Mouse (Mus musculus) liver, embryonic 11.5 days (tissue): ENCODE measurements at regions not wholly inside any gene's neighbourhood (a gene's known extent, or its start where the extent isn't known, plus 50 kb on each side); places are given as distances from the start of the nearest gene placed in this dataset.
"Not testable (repeated sequence)": the region's sequence is repeated elsewhere in the genome, so short reads cannot be mapped to it uniquely, and the experiment has no call there.

Experiments used
- ATAC-seq: fragments of 200-750 bp; cut with Nextera tagmentation; replicated peaks from 2 replicates; pipeline ENCODE4 v1.8.0; 2017; ENCODE audit warnings: moderate number of reproducible peaks, mild to moderate bottlenecking, moderate TSS enrichment, moderate library complexity; ENCODE audit not compliant: low FRiP score
- DNase-seq: peaks from one replicate; pipeline ENCODE4 v3.0.0-alpha.2; 2017; ENCODE audit warnings: low spot score
- H3K27ac ChIP-seq: fragments of 300-500 bp; sonication (generic); 2 replicates; pipeline ENCODE4 v1.5.1; 2014; ENCODE audit warnings: mild to moderate bottlenecking, low read depth, low read length, control low read depth
- H3K27me3 ChIP-seq: fragments of 300-500 bp; sonication (generic); replicated peaks from 2 replicates; pipeline ENCODE4 v1.6.1; 2014; ENCODE audit warnings: low read length, mixed read lengths; ENCODE audit not compliant: control insufficient read depth, insufficient read depth
- H3K36me3 ChIP-seq: fragments of 300-500 bp; sonication (generic); 2 replicates; pipeline ENCODE4 v1.6.1; 2014; ENCODE audit warnings: mild to moderate bottlenecking, low read length, moderate library complexity, mixed read lengths; ENCODE audit not compliant: control insufficient read depth, insufficient read depth
- H3K4me1 ChIP-seq: fragments of 300-500 bp; sonication (generic); replicated peaks from 2 replicates; pipeline ENCODE4 v1.6.1; 2014; ENCODE audit warnings: low read length, mixed read lengths; ENCODE audit not compliant: control insufficient read depth, insufficient read depth
- H3K4me2 ChIP-seq: fragments of 300-500 bp; sonication (generic); 2 replicates; pipeline ENCODE4 v1.6.1; 2014; ENCODE audit warnings: mild to moderate bottlenecking, control low read depth, moderate library complexity
- H3K4me3 ChIP-seq: fragments of 300-500 bp; sonication (generic); 2 replicates; pipeline ENCODE4 v1.5.1; 2014; ENCODE audit warnings: low read depth, low read length, control low read depth
- H3K9ac ChIP-seq: fragments of 300-500 bp; sonication (generic); 2 replicates; pipeline ENCODE4 v1.6.1; 2014; ENCODE audit warnings: low read depth, low read length, control low read depth
- H3K9me3 ChIP-seq: fragments of 300-500 bp; sonication (generic); 2 replicates; pipeline ENCODE4 v1.6.1; 2016; ENCODE audit warnings: low read length, inconsistent platforms, mixed read lengths; ENCODE audit not compliant: control insufficient read depth
- whole genome bisulfite sequencing: fragments of 180-500 bp; shearing (Covaris S2); extraction: QIAGEN DNeasy Blood & Tissue Kit; methylation state at CpG from one replicate; pipeline ENCODE4 v1.1.7; 2014; 5-methylcytosine and 5-hydroxymethylcytosine counted together

GRCm38 (mm10) chr12:112301411-112301891 is 155.4 kb downstream of the Kif26a start:
- DNase-seq (no peak), ATAC-seq (no peak)
- H3K4me1 ChIP-seq: no peaks in the 10 kb centered on the region
- no peak overlapping the region for H3K4me3 ChIP-seq
- H3K36me3 ChIP-seq: no peaks in the 10 kb centered on the region
- H3K27ac ChIP-seq: no peak overlapping the region
- no peak overlapping the region for H3K9ac ChIP-seq
- H3K9me3 ChIP-seq: no peaks in the 10 kb centered on the region
- no peak overlapping the region for H3K4me2 ChIP-seq
- 34% methylated on average over 13 of the region's 13 CpGs for WGBS
- H3K27me3 ChIP-seq: peaks cover 12% of the 10 kb centered on the region

- no peaks in the 10 kb centered on the region for H3K9me3 ChIP-seq
- no peak overlapping the region for H3K9ac ChIP-seq
- H3K27ac ChIP-seq: no peak overlapping the region
- H3K4me1 ChIP-seq: no peaks in the 10 kb centered on the region
- no peaks in the 10 kb centered on the region for H3K36me3 ChIP-seq
- ATAC-seq (no peak), DNase-seq (no peak)
- WGBS: 59% methylated on average over 8 of the region's 8 CpGs
- H3K27me3 ChIP-seq: peaks cover 12% of the 10 kb centered on the region
- H3K4me2 ChIP-seq: no peak overlapping the region
- H3K4me3 ChIP-seq: no peak overlapping the region
These were observed 155.9 kb downstream of the Kif26a start for GRCm38 (mm10) chr12:112301929-112302328.

- no peak overlapping the region for H3K9ac ChIP-seq
- H3K9me3 ChIP-seq: no peaks in the 10 kb centered on the region
- H3K27ac ChIP-seq: no peak overlapping the region
- no peak overlapping the region for H3K4me3 ChIP-seq
- H3K36me3 ChIP-seq: no peaks in the 10 kb centered on the region
- H3K4me2 ChIP-seq: no peak overlapping the region
- WGBS: 61% methylated on average over 7 of the region's 7 CpGs
- no peaks in the 10 kb centered on the region for H3K4me1 ChIP-seq
- peaks cover 12% of the 10 kb centered on the region for H3K27me3 ChIP-seq
- DNase-seq (no peak), ATAC-seq (no peak)
These were observed 160.2 kb downstream of the Kif26a start for GRCm38 (mm10) chr12:112306208-112306607.

- Histone ChIP-seq H3K27ac (no peak overlapping the region), H3K4me1 (no peaks in the 10 kb centered on the region), H3K4me3 (no peak overlapping the region), H3K9me3 (no peaks in the 10 kb centered on the region), H3K36me3 (no peaks in the 10 kb centered on the region), H3K9ac (no peak overlapping the region), H3K27me3 (peaks cover under 1% of the 10 kb centered on the region; the same call in 1 of the 2 replicates), H3K4me2 (no peak overlapping the region)
- no peak for DNase-seq
- ATAC-seq: no peak
These were observed 162.0 kb downstream of the Kif26a start for GRCm38 (mm10) chr12:112308016-112308415.

GRCm38 (mm10) chr12:112309096-112309495 is 163.1 kb downstream of the Kif26a start:
- H3K27ac ChIP-seq, H3K27me3 ChIP-seq, H3K4me1 ChIP-seq, H3K36me3 ChIP-seq, H3K4me2 ChIP-seq, H3K9ac ChIP-seq, H3K4me3 ChIP-seq, ATAC-seq, DNase-seq, H3K9me3 ChIP-seq: not testable (repeated sequence)
- 84% methylated on average over 13 of the region's 13 CpGs for WGBS

GRCm38 (mm10) chr12:112309781-112310180 is 163.8 kb downstream of the Kif26a start:
- WGBS: 90% methylated on average over 10 of the region's 10 CpGs
- H3K9me3 ChIP-seq: no peaks in the 10 kb centered on the region
- no peak for DNase-seq
- ATAC-seq: no peak
- H3K4me1 ChIP-seq: no peaks in the 10 kb centered on the region
- H3K27ac ChIP-seq: no peak overlapping the region
- no peaks in the 10 kb centered on the region for H3K36me3 ChIP-seq
- no peak overlapping the region for H3K4me2 ChIP-seq
- no peaks in the 10 kb centered on the region for H3K27me3 ChIP-seq
- no peak overlapping the region for H3K4me3 ChIP-seq
- H3K9ac ChIP-seq: no peak overlapping the region

- no peak for ATAC-seq
- Histone ChIP-seq H3K9ac (no peak overlapping the region), H3K36me3 (no peaks in the 10 kb centered on the region), H3K4me3 (no peak overlapping the region), H3K4me2 (no peak overlapping the region), H3K27ac (no peak overlapping the region), H3K4me1 (no peaks in the 10 kb centered on the region), H3K9me3 (no peaks in the 10 kb centered on the region), H3K27me3 (no peaks in the 10 kb centered on the region)
- no peak for DNase-seq
- 81% methylated on average over 10 of the region's 10 CpGs for WGBS
These were observed 164.7 kb downstream of the Kif26a start for GRCm38 (mm10) chr12:112310661-112311060.

- H3K36me3 ChIP-seq: no peaks in the 10 kb centered on the region
- no peaks in the 10 kb centered on the region for H3K9me3 ChIP-seq
- DNase-seq (no peak), ATAC-seq (no peak)
- H3K9ac ChIP-seq: no peak overlapping the region
- no peak overlapping the region for H3K4me3 ChIP-seq
- H3K4me2 ChIP-seq: no peak overlapping the region
- no peak overlapping the region for H3K27ac ChIP-seq
- 89% methylated on average over 5 of the region's 5 CpGs for WGBS
- no peaks in the 10 kb centered on the region for H3K4me1 ChIP-seq
- H3K27me3 ChIP-seq: no peaks in the 10 kb centered on the region
These were observed 168.8 kb downstream of the Kif26a start for GRCm38 (mm10) chr12:112314781-112315180.

- Histone ChIP-seq H3K9ac (no peak overlapping the region), H3K9me3 (no peaks in the 10 kb centered on the region), H3K36me3 (no peaks in the 10 kb centered on the region), H3K4me1 (no peaks in the 10 kb centered on the region), H3K4me2 (no peak overlapping the region), H3K27me3 (no peaks in the 10 kb centered on the region), H3K27ac (no peak overlapping the region), H3K4me3 (no peak overlapping the region)
- 82% methylated on average over 9 of the region's 9 CpGs for WGBS
- ATAC-seq (no peak), DNase-seq (no peak)
These were observed 171.2 kb downstream of the Kif26a start for GRCm38 (mm10) chr12:112317191-112317590.
